In the genomic region with DNA sequence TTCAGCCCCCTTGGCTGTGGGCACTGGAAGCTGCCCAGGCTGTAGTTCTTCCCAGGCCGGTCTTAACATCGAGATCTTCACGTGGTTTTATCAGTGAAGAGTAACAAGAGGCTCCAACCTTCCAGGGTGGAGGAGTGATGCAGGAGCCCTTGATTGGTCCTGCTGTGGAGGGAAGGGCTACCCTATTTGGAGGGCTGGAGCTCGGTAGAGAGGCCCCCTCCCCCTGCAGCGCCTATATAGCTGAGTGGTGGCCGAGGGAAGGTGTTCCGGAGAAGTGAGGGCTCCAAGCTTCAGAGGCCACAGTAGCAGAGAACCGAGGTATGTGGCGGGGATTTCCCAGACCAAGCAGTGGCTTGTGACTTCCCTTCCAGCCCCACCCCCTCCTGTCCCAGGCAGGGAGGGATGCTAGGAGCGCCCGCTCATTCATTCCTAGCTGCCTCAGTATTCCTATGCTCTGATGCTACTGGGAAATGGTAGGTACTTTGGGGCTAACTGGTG, we compare ENCODE assay signal across 9 mouse cellular contexts. TPM values are rescaled to one million over a fixed set of nuclear protein-coding genes. Genes with fewer than 3 reads are reported as not detected.
A peak's percentile ranks its signal among the peaks of the same experiment; 100 is the strongest.
DNase-seq lines count a peak whose midpoint lies in the region; ATAC-seq and TF ChIP-seq lines count a peak whose summit lies in the region.
"Had no signal": no experiment of that assay in that cellular context is flagged by ENCODE, and none has a peak within 500 bp of the region (broad histone marks: within the 10 kb centered on the region; RNA-seq: fewer than 3 reads in every experiment).

A gene (plus strand): TSS at position 264 of the 498 bp plus-strand sequence.

- no peak within 1 kb of the TSS for H3K9ac ChIP-seq in intestine, embryonic 14.5 days (ENCODE audit: low read length)

- DNase-seq in kidney, adult 11 months, result peak; percentile 1
- DNase-seq in kidney, adult 2 months, result no peak
- peak; percentile 19 for DNase-seq in A20 (ENCODE audit: low read depth, low spot score)
- DNase-seq in intestine, embryonic 14.5 days (ENCODE audit: low spot score), result no peak
- DNase-seq in testis, postnatal 10 days (ENCODE audit: low spot score), result peak; percentile 40
- DNase-seq in gastrocnemius, adult 2 months, result no peak
- DNase-seq in urinary bladder, postnatal 36 days (ENCODE audit: low spot score in 2 of 2), result no peak

- no peak for TF ChIP-seq POLR2A in kidney, adult 2 months (IDR thresholded peaks at IDR 0.05; ENCODE audit: low read depth, low read length)

- WGBS in kidney, adult 2 months, result 14% methylated on average over 11 of the region's 11 CpGs
- 9% methylated on average over 11 of the region's 11 CpGs for WGBS in intestine, embryonic 14.5 days

- intact Hi-C loops in gastrocnemius, adult 2 months (cut with DNase I), result no loop called here

- no peak within 1 kb of the TSS for H3K4me3 ChIP-seq in kidney, adult 2 months (ENCODE audit: insufficient read depth, low read depth, low read length)
- H3K4me3 ChIP-seq in intestine, embryonic 14.5 days (ENCODE audit: low read depth, low read length), result no peak within 1 kb of the TSS
- no peak within 1 kb of the TSS for H3K4me3 ChIP-seq in gastrocnemius, adult 2 months
- H3K4me3 ChIP-seq: layer of hippocampus, adult 2 months had no signal

- H3K27ac ChIP-seq in kidney, adult 2 months (ENCODE audit: insufficient read depth, low read depth, low read length), result no peak within 1 kb of the TSS
- no peak within 1 kb of the TSS for H3K27ac ChIP-seq in intestine, embryonic 14.5 days (ENCODE audit: low read depth)
- H3K27ac ChIP-seq in gastrocnemius, adult 2 months, result no peak within 1 kb of the TSS
- H3K27ac ChIP-seq: layer of hippocampus, adult 2 months had no signal

- no peaks in the 10 kb centered on the region for H3K27me3 ChIP-seq in kidney, adult 2 months (replicated peaks; ENCODE audit: control insufficient read depth, insufficient read depth, low read length)
- peaks cover 43% of the 10 kb centered on the region for H3K27me3 ChIP-seq in intestine, embryonic 14.5 days (replicated peaks; ENCODE audit: control insufficient read depth, insufficient read depth, low read length)

- H3K4me1 ChIP-seq in kidney, adult 2 months (ENCODE audit: control insufficient read depth, insufficient read depth, low read length), result no peaks in the 10 kb centered on the region
- 0 out of 2 replicates have a peak, but pooled peaks cover 8% of the 10 kb centered on the region for H3K4me1 ChIP-seq in intestine, embryonic 14.5 days (replicated peaks; ENCODE audit: control insufficient read depth, insufficient read depth, low read length)

- H3K4me2 ChIP-seq in intestine, embryonic 14.5 days (ENCODE audit: low read length), result peak within 1 kb of the TSS; percentile 5; the same call in 1 of the 2 replicates

- peak; percentile 36 for ATAC-seq in common myeloid progenitor, adult 5-6 weeks (replicated peaks; ENCODE audit: low read depth, poor library complexity, severe bottlenecking)
- ATAC-seq in intestine, embryonic 14.5 days (replicated peaks; ENCODE audit: low FRiP score, low TSS enrichment, low read depth), result no peak

- H3K9me3 ChIP-seq in intestine, embryonic 14.5 days (ENCODE audit: control insufficient read depth, low read length), result no peaks in the 10 kb centered on the region

- TF ChIP-seq CTCF in kidney, adult 2 months (conservative IDR thresholded peaks at IDR 0.05; ENCODE audit: insufficient read depth, insufficient read length, low read depth, low read length), result no peak
- no peak for TF ChIP-seq CTCF in gastrocnemius, adult 2 months (IDR thresholded peaks at IDR 0.05)

- H3K36me3 ChIP-seq in kidney, adult 2 months (ENCODE audit: control insufficient read depth, insufficient read depth, low read length), result no peaks in the 10 kb centered on the region
- no peaks in the 10 kb centered on the region for H3K36me3 ChIP-seq in intestine, embryonic 14.5 days (ENCODE audit: control insufficient read depth, insufficient read depth, low read length)

RNA-seq across cellular contexts. Expression of the gene that starts here (rescaled TPM):
- polyA plus RNA-seq in kidney, adult 2 months (2012; rRNA removed), result 0.92 and 1.0 TPM in 2 replicates
- total RNA-seq in common myeloid progenitor, adult 5-6 weeks (2017), result not detected in 2 replicates
- 43.0 and 47.8 TPM in 2 replicates for polyA plus RNA-seq in intestine, embryonic 14.5 days (2014; fragmentation: Nextera tagmentation; extraction: Ambion mirVana)
- under 1 TPM; 0.08 to 0.15 TPM for total RNA-seq in gastrocnemius, adult 2 months (2021)
- total RNA-seq: layer of hippocampus, adult 2 months had no signal

Comparison
In these comparisons a context has a peak if more than half of its experiments do, and no peak if none do; other contexts are left out.
1. RNA of the gene that starts here (polyA plus RNA-seq): 43.0 to 47.8 TPM in intestine, embryonic 14.5 days; 0.92 to 1.0 TPM in kidney, adult 2 months; every median in the first group is over 10 times any median in the second.
2. DNase-seq: peak in kidney, adult 11 months (single experiment), A20 (single experiment) and testis, postnatal 10 days (single experiment); none in kidney, adult 2 months (single experiment), intestine, embryonic 14.5 days (single experiment), gastrocnemius, adult 2 months (single experiment) and urinary bladder, postnatal 36 days (0 of 2).
3. Peak in ATAC-seq in common myeloid progenitor, adult 5-6 weeks; RNA of the gene not detected or under 1 TPM.